Mouse (Mus musculus) T-helper 2 cell (primary cell): Measurements from ENCODE around the gene Catsper4.

ENCODE experiments used
- in situ Hi-C: fragments of 300-600 bp; cut with MboI, MseI; formaldehyde crosslinking; loops from one replicate; pipeline ENCODE4 v1.15.1; 2025; ENCODE audit warnings: high pct_unique_total_duplicates

Gene Catsper4

DNA sequence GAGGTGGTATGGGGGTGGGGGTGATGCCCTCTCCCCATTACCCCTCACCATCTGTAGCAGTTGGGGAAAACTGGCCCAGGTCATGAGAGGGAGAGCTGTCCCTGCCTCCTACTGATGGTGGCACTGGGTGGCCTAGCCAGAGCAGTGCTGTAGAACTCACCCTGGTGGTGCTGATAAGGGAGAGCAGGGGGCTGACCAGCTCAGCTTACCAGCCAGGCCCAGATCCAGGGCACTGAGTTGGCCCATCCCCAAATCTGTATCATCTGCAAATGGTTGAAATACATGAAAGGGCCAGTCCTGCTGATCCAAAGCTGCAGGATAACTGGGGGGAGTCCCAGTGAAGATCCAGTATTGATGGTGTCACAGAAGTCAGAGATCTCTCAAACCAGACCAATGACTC is 45.4 kb downstream of the Catsper4 start:
- in situ Hi-C loops = no loop called here

DNA sequence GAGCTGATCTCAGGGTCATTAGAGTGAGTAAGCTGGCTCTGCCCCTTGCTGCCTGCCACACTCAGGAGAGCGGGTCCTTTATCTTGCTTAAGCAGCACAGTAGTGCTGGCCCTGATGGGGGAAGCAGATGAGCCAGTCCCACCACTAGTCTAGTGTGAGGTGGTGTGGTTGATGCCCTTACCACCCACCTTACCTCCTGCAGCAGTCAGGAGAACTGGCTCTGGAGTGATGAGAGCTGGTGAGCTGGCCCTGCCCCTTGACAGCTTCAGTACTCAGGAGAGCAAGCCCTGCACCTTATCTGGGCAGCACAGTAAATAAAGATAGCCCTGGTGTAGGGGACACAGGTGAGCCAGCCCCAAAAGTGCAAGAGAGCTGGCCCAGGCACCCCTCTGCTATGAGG is 46.1 kb downstream of the Catsper4 start:
- in situ Hi-C loops = no loop called here

GRCm38 (mm10) chr4:134172391-134172790 is 54.8 kb downstream of the Catsper4 start:
- in situ Hi-C loops = no loop called here

- in situ Hi-C loops = no loop called here
These were observed 60.3 kb downstream of the Catsper4 start for GRCm38 (mm10) chr4:134166906-134167305.

DNA sequence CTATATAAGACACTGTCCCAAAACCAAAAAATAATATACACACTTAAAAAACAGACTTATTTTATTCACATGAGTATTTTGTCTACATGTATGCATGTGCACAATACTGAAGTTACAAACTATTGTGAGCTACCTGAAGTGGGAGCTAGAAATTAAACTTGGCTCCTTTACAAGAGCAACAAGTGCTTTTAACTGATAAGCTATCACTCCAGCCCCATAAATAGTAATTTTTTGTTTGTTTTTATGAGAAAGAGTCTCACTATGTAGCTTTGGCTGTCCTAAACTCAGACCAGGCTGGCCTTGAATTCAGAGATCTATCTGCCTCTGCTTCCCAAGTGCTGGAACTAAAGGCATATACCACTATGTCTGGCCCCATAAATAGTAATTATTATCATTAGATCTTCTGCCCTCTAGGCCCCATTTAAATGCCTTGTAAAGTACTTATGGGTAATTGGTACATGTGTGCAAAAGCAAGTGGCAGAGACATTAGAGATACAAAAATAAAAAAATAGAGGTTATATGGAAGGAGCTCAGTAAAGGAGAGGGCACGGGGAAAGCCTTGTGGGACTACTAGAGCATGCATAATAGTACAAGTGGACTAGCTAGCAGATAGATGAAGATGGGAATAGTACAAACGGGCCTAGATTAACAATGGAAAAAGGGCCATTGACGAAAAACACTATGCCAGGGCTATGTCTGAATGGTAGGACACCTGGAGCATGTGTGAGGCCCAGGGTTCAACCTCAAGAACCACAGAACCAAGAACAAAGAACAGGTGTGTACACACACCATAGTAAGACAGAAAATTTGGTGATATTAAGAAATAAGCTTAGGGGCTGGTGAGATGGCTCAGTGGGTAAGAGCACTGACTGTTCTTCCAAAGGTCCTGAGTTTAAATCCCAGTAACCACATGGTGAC is 61.4 kb downstream of the Catsper4 start:
- in situ Hi-C loops = no loop called here

GRCm38 (mm10) chr4:134165024-134165423 is 62.2 kb downstream of the Catsper4 start:
- in situ Hi-C loops = no loop called here

DNA sequence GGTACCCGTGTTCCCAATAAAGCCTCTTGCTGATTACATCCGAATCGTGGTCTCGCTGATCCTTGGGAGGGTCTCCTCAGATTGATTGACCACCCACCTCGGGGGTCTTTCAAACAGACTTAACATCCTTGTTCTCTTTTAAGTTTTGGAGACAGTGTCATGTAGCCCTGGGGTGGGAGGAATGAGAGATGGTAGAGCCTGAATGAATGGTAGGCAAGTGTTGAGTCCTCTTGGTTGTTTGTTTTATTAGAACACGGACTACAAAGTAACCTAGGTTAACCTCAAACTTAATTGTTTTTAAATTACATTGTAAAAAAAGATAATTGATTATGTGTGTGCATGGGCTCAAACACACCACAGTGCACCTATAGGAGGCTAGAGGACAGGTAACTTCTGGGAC is 62.6 kb downstream of the Catsper4 start:
- in situ Hi-C loops = no loop called here
